Mouse (Mus musculus): ENCODE data around the gene BC048562.

Gene BC048562

GRCm38 (mm10) chr9:108494905-108495304 lies 58.6 kb downstream of the BC048562 start:
- no peak for DNase-seq (ENCODE audit: inconsistent age in 2 of 2, low spot score in 1 of 2)
